Mouse (Mus musculus): ENCODE measurements at regions not wholly inside any gene's neighbourhood (a gene's known extent, or its start where the extent isn't known, plus 50 kb on each side); places are given as distances from the start of the nearest gene placed in this dataset.

- TF ChIP-seq CTCF (IDR thresholded peaks at IDR 0.05) (no peak), EP300 (IDR thresholded peaks at IDR 0.05; ENCODE audit: insufficient read depth, low read depth, low read length) (no peak), POLR2A (IDR thresholded peaks at IDR 0.05; ENCODE audit: insufficient read depth, low read depth, low read length) (no peak)
These were observed 449.0 kb downstream of the Isl1 start for GRCm38 (mm10) chr13:115860480-115860879.
